Mouse (Mus musculus) MEL (cell line): ENCODE measurements around the gene Clpp. TPM values are rescaled to one million over a fixed set of nuclear protein-coding genes. Genes with fewer than 3 reads are reported as not detected.
A peak's percentile ranks its signal among the peaks of the same experiment; 100 is the strongest.

Experiments
- DNase-seq: peaks from one replicate; pipeline ENCODE4 v3.0.0; 2011; ENCODE audit warnings: low read depth, low spot score
- H3K27ac ChIP-seq: 2 replicates; pipeline ENCODE4 v1.5.1; 2012; ENCODE audit warnings: low read depth, mild to moderate bottlenecking, control low read depth, low read length, moderate library complexity; ENCODE audit not compliant: control insufficient read depth
- H3K27me3 ChIP-seq, 2 experiments: fragments of 150-350 bp in 1 of 2; sonication (generic) in 1 of 2; 2 replicates each; pipeline ENCODE4 v1.6.1; 2012; ENCODE audit warnings: low read length in 2 of 2, mild to moderate bottlenecking in 2 of 2, improper control_type of control experiment in 1 of 2, moderate library complexity in 1 of 2; ENCODE audit not compliant: insufficient read depth in 2 of 2, control insufficient read depth in 1 of 2
- H3K36me3 ChIP-seq, 2 experiments: 2 replicates each; pipeline ENCODE4 v1.6.1; 2012 to 2014; ENCODE audit warnings: low read length in 2 of 2, improper control_type of control experiment in 1 of 2, inconsistent platforms in 1 of 2, mild to moderate bottlenecking in 1 of 2; ENCODE audit not compliant: insufficient read depth in 2 of 2, control insufficient read depth in 1 of 2
- H3K4me1 ChIP-seq, 2 experiments: fragments of 150-350 bp in 1 of 2; sonication (generic) in 1 of 2; 2 replicates each; pipeline ENCODE4 v1.6.1; 2012; ENCODE audit warnings: low read length in 2 of 2, improper control_type of control experiment in 1 of 2, mild to moderate bottlenecking in 1 of 2; ENCODE audit not compliant: insufficient read depth in 2 of 2, control insufficient read depth in 1 of 2
- H3K4me3 ChIP-seq, 2 experiments: fragments of 150-350 bp in 1 of 2; sonication (generic) in 1 of 2; 2 replicates each; pipeline ENCODE4 v1.5.1; 2012; ENCODE audit warnings: low read depth in 2 of 2, low read length in 2 of 2, mild to moderate bottlenecking in 2 of 2, moderate library complexity in 2 of 2, control low read depth in 1 of 2, improper control_type of control experiment in 1 of 2; ENCODE audit not compliant: control insufficient read depth in 1 of 2, insufficient read depth in 1 of 2
- H3K79me2 ChIP-seq: 2 replicates; pipeline ENCODE4 v1.6.1; 2012; ENCODE audit warnings: mild to moderate bottlenecking, low read length, moderate library complexity; ENCODE audit not compliant: control insufficient read depth, poor library complexity, insufficient read depth
- H3K9ac ChIP-seq: 2 replicates; pipeline ENCODE4 v1.6.1; 2012; ENCODE audit warnings: low read depth, mild to moderate bottlenecking, control low read depth, low read length, moderate library complexity; ENCODE audit not compliant: control insufficient read depth, poor library complexity, severe bottlenecking
- H3K9me3 ChIP-seq: fragments of 150-350 bp; sonication (generic); replicated peaks from 2 replicates; pipeline ENCODE4 v1.6.1; 2012; ENCODE audit warnings: mild to moderate bottlenecking, low read length, improper control_type of control experiment, moderate library complexity; ENCODE audit not compliant: insufficient read depth
- BHLHE40 ChIP-seq: IDR thresholded peaks from 2 replicates; pipeline ENCODE4 v1.6.1; 2012; ENCODE audit warnings: low read depth, mild to moderate bottlenecking, inconsistent platforms, low read length, improper control_type of control experiment, borderline replicate concordance
- CHD1 ChIP-seq: IDR thresholded peaks from 2 replicates; pipeline ENCODE4 v1.6.1; 2012; ENCODE audit warnings: low read depth, mild to moderate bottlenecking, inconsistent platforms, low read length, improper control_type of control experiment
- CHD2 ChIP-seq: IDR thresholded peaks from 2 replicates; pipeline ENCODE4 v1.6.1; 2011; ENCODE audit warnings: low read length, improper control_type of control experiment
- CTCF ChIP-seq, 3 experiments: IDR thresholded peaks in 2 of 3; conservative IDR thresholded peaks in 1 of 3; 2 replicates each; pipeline ENCODE4 v1.5.1; 2011 to 2012; ENCODE audit warnings: low read length in 3 of 3, low read depth in 2 of 3, mild to moderate bottlenecking in 2 of 3, improper control_type of control experiment in 1 of 3, inconsistent platforms in 1 of 3, mixed read lengths in 1 of 3, moderate library complexity in 1 of 3; ENCODE audit not compliant: control insufficient read depth in 1 of 3, insufficient read depth in 1 of 3, poor library complexity in 1 of 3, severe bottlenecking in 1 of 3
- E2F4 ChIP-seq: IDR thresholded peaks from 2 replicates; pipeline ENCODE4 v1.6.1; 2011; ENCODE audit warnings: low read depth, low read length, improper control_type of control experiment, borderline replicate concordance
- GATA1 ChIP-seq: IDR thresholded peaks from 2 replicates; pipeline ENCODE4 v1.6.1; 2011; ENCODE audit warnings: low read depth, low read length, improper control_type of control experiment
- HCFC1 ChIP-seq: IDR thresholded peaks from 2 replicates; pipeline ENCODE4 v1.6.1; 2012; ENCODE audit warnings: low read depth, mild to moderate bottlenecking, inconsistent platforms, low read length, improper control_type of control experiment, moderate library complexity
- MAFK ChIP-seq: IDR thresholded peaks from 2 replicates; pipeline ENCODE4 v1.6.1; 2011; ENCODE audit warnings: low read depth, mild to moderate bottlenecking, low read length, improper control_type of control experiment, borderline replicate concordance
- MAX ChIP-seq: IDR thresholded peaks from 2 replicates; pipeline ENCODE4 v1.6.1; 2011; ENCODE audit warnings: low read length, improper control_type of control experiment
- MAZ ChIP-seq: IDR thresholded peaks from 2 replicates; pipeline ENCODE4 v1.6.1; 2012; ENCODE audit warnings: low read depth, mild to moderate bottlenecking, inconsistent platforms, low read length, improper control_type of control experiment
- MXI1 ChIP-seq: IDR thresholded peaks from 2 replicates; pipeline ENCODE4 v1.6.1; 2011; ENCODE audit warnings: mild to moderate bottlenecking, low read depth, low read length, improper control_type of control experiment
- MYB ChIP-seq: IDR thresholded peaks from 2 replicates; pipeline ENCODE4 v1.6.1; 2011; ENCODE audit warnings: mild to moderate bottlenecking, low read depth, low read length, improper control_type of control experiment
- MYC ChIP-seq: IDR thresholded peaks from 2 replicates; pipeline ENCODE4 v1.6.1; 2011; ENCODE audit warnings: low read depth, mild to moderate bottlenecking, low read length, improper control_type of control experiment, moderate library complexity
- NELFE ChIP-seq: IDR thresholded peaks from 2 replicates; pipeline ENCODE4 v1.6.1; 2011; ENCODE audit warnings: low read depth, low read length, improper control_type of control experiment
- NRF1 ChIP-seq: IDR thresholded peaks from 2 replicates; pipeline ENCODE4 v1.6.1; 2014; ENCODE audit warnings: low read depth, mild to moderate bottlenecking, inconsistent platforms, low read length, improper control_type of control experiment, moderate library complexity; ENCODE audit not compliant: poor library complexity, insufficient read depth, severe bottlenecking
- POLR2AphosphoS2 ChIP-seq: IDR thresholded peaks from 2 replicates; pipeline ENCODE4 v1.6.1; 2011; ENCODE audit warnings: low read length, improper control_type of control experiment
- POLR2AphosphoS5 ChIP-seq: IDR thresholded peaks from 2 replicates; pipeline ENCODE4 v1.6.1; 2012; ENCODE audit warnings: low read depth, borderline replicate concordance, mild to moderate bottlenecking, inconsistent platforms, low read length, moderate library complexity, mixed read lengths
- RAD21 ChIP-seq: IDR thresholded peaks from 2 replicates; pipeline ENCODE4 v1.6.1; 2011; ENCODE audit warnings: mild to moderate bottlenecking, low read depth, low read length, improper control_type of control experiment
- SMC3 ChIP-seq: IDR thresholded peaks from 2 replicates; pipeline ENCODE4 v1.6.1; 2011; ENCODE audit warnings: low read depth, low read length, improper control_type of control experiment
- TAL1 ChIP-seq: IDR thresholded peaks from 2 replicates; pipeline ENCODE4 v1.6.1; 2012; ENCODE audit warnings: mild to moderate bottlenecking, inconsistent platforms, low read length, moderate library complexity, mixed read lengths
- TBP ChIP-seq: IDR thresholded peaks from 2 replicates; pipeline ENCODE4 v1.8.0; 2011; ENCODE audit warnings: low read depth, low read length, improper control_type of control experiment
- TCF12 ChIP-seq: IDR thresholded peaks from 2 replicates; pipeline ENCODE4 v1.6.1; 2014; ENCODE audit warnings: low read depth, mild to moderate bottlenecking, inconsistent platforms, low read length, improper control_type of control experiment, moderate library complexity
- UBTF ChIP-seq: IDR thresholded peaks from 2 replicates; pipeline ENCODE4 v1.6.1; 2012; ENCODE audit warnings: low read depth, mild to moderate bottlenecking, inconsistent platforms, low read length, improper control_type of control experiment, moderate library complexity, borderline replicate concordance; ENCODE audit not compliant: insufficient read depth
- ZC3H11A ChIP-seq: IDR thresholded peaks from 2 replicates; pipeline ENCODE4 v1.6.1; 2012; ENCODE audit warnings: low read depth, mild to moderate bottlenecking, inconsistent platforms, low read length, improper control_type of control experiment
- ZKSCAN1 ChIP-seq: IDR thresholded peaks from 2 replicates; pipeline ENCODE4 v1.6.1; 2012; ENCODE audit warnings: low read depth, mild to moderate bottlenecking, inconsistent platforms, low read length, improper control_type of control experiment, moderate library complexity
- ZNF384 ChIP-seq: IDR thresholded peaks from 2 replicates; pipeline ENCODE4 v1.6.1; 2012; ENCODE audit warnings: low read depth, mild to moderate bottlenecking, inconsistent platforms, low read length, improper control_type of control experiment
- polyA plus RNA-seq, 2 experiments: library from polyadenylated mRNA; stranded (reverse) in 1 of 2; unstranded in 1 of 2; fragments of >175 nt in 1 of 2; fragments of >200 nt in 1 of 2; gene quantifications; 2 replicates each; pipeline versions ENCODE4 v1.2.1 to v1.2.4; 2012; ENCODE audit warnings: low replicate concordance in 2 of 2, low read depth in 1 of 2; ENCODE audit not compliant: insufficient read length in 2 of 2, insufficient read depth in 1 of 2, missing spikeins in 1 of 2
- total RNA-seq: library from RNA; depleted of rRNA; stranded (reverse); fragments of 300-350 nt; gene quantifications from 2 replicates; pipeline ENCODE4 v1.2.3, GENCODE M21; 2012

Clpp gene
- total and polyA plus RNA-seq, 3 experiments, result 177 to 178 TPM; not detected in 1

DNA sequence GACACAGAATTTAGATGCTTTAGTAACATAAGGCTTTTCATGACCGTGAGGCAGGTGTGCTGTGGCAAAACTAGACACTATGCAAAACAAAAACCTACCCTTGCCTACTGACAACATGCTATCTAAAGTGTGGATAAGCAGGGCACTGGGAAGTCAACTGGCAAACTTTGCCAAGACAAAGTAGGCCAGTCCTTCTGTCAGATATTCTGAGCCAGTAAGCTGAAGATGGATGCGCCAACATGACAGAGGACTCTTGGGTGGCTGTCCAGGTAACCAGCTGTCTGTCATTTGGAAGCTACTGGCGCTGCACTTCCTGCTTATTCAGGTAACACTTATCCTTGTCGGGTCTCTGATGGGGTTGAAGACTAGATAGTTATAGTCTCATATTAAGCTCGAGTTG, 20.0 kb upstream of the Clpp start:
- Histone ChIP-seq H3K27me3 (peaks cover 10 to 46% of the 10 kb centered on the region in 2 experiments), H3K79me2 (no peaks in the 10 kb centered on the region), H3K9ac (no peak overlapping the region), H3K9me3 (no peaks in the 10 kb centered on the region), H3K36me3 (no peaks in the 10 kb centered on the region), H3K4me1 (no peaks in the 10 kb centered on the region), H3K27ac (no peak overlapping the region), H3K4me3 (no peak overlapping the region)
- no peak for DNase-seq
- TF ChIP-seq POLR2AphosphoS5 (no peak), ZC3H11A (no peak), TCF12 (no peak), MAX (no peak), ZNF384 (no peak), CTCF (IDR thresholded peaks at IDR 0.05 in 2 of 3, conservative IDR thresholded peaks at IDR 0.05 in 1 of 3; ENCODE audit: control insufficient read depth in 1 of 3, insufficient read depth in 1 of 3, low read depth in 2 of 3, low read length in 3 of 3, poor library complexity in 1 of 3, severe bottlenecking in 1 of 3) (no peak), BHLHE40 (no peak), MYC (no peak), POLR2AphosphoS2 (no peak), ZKSCAN1 (no peak), NRF1 (no peak), CHD2 (no peak), SMC3 (no peak), MAZ (no peak), E2F4 (no peak), NELFE (no peak), GATA1 (no peak), MXI1 (no peak), UBTF (no peak)

DNA sequence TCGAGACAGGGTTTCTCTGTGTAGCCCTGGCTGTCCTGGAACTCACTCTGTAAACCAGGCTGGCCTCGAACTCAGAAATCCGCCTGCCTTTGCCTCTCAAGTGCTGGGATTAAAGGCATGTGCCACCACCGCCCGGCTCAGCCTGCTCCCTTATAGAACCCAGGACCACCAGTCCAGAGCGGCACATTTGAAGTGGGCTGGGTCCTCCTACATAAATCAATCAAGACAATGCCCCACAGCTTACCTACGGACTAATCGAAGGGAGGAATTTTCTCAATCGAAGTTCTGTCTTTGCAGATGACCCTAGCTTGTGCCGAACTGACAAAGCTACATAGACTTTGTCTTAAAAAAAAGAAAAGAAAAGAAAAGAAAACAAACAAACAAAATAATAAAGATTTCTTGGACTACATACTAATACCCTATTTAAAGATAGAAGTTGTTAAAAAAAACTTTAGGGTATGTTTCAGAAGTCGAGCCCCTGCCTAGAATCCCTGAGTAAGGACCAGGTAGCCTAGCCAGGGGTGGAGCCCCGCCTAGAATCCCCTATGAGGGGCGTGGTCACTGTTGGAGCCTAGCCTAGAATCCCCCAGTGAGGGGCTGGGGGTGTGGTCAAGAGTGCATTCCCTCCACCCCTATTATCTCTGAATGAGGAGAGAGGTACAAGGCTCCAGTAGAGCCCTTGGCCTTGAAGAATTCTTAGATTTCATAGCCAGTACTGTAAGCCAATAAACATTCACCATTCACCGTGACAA, 16.0 kb upstream of the Clpp start:
- Histone ChIP-seq H3K36me3 (no peaks in the 10 kb centered on the region), H3K4me1 (no peaks in the 10 kb centered on the region), H3K27ac (no peak overlapping the region)
- DNase-seq, result peak; percentile 34
- TF ChIP-seq BHLHE40 (no peak), TAL1 (no peak), MYB (no peak), POLR2AphosphoS2 (no peak), HCFC1 (no peak), MYC (no peak), RAD21 (no peak), TBP (no peak), MAFK (no peak), CHD1 (no peak)
- TF ChIP-seq, all 39 proteins: peak for 0
- H3K9ac ChIP-seq, result no peak overlapping the region
- peaks cover 10 to 17% of the 10 kb centered on the region in 2 experiments for H3K27me3 ChIP-seq
- H3K9me3 ChIP-seq, result no peaks in the 10 kb centered on the region
- H3K79me2 ChIP-seq, result no peaks in the 10 kb centered on the region
- no peak overlapping the region for H3K4me3 ChIP-seq
